Mouse (Mus musculus) midbrain, embryonic 12.5 days (tissue): ENCODE data around the gene Tufm. TPM values are rescaled to one million over a fixed set of nuclear protein-coding genes. Genes with fewer than 3 reads are reported as not detected.

ENCODE experiments used
- ATAC-seq: fragments of 200-750 bp; cut with Nextera tagmentation; 2 replicates; pipeline ENCODE4 v1.8.0; 2017; ENCODE audit warnings: low read depth, moderate TSS enrichment, moderate library complexity; ENCODE audit not compliant: low FRiP score
- H3K27ac ChIP-seq: fragments of 300-500 bp; sonication (generic); replicated peaks from 2 replicates; pipeline ENCODE4 v1.5.1; 2016; ENCODE audit warnings: mild to moderate bottlenecking
- H3K27me3 ChIP-seq: fragments of 300-500 bp; sonication (generic); 2 replicates; pipeline ENCODE4 v1.6.1; 2016; ENCODE audit warnings: mild to moderate bottlenecking
- H3K36me3 ChIP-seq: fragments of 300-500 bp; sonication (generic); 2 replicates; pipeline ENCODE4 v1.6.1; 2016
- H3K4me1 ChIP-seq: fragments of 300-500 bp; sonication (generic); 2 replicates; pipeline ENCODE4 v1.6.1; 2016
- H3K4me2 ChIP-seq: fragments of 300-500 bp; sonication (generic); replicated peaks from 2 replicates; pipeline ENCODE4 v1.6.1; 2016; ENCODE audit warnings: mild to moderate bottlenecking, moderate library complexity
- H3K4me3 ChIP-seq: fragments of 300-500 bp; sonication (generic); 2 replicates; pipeline ENCODE4 v1.5.1; 2016; ENCODE audit warnings: mild to moderate bottlenecking
- H3K9ac ChIP-seq: fragments of 300-500 bp; sonication (generic); replicated peaks from 2 replicates; pipeline ENCODE4 v1.6.1; 2016; ENCODE audit warnings: mild to moderate bottlenecking, moderate library complexity
- H3K9me3 ChIP-seq: fragments of 300-500 bp; sonication (generic); 2 replicates; pipeline ENCODE4 v1.6.1; 2016; ENCODE audit warnings: mild to moderate bottlenecking
- WGBS: fragments of 180-500 bp; shearing (Covaris S2); methylation state at CpG from one replicate; pipeline ENCODE4 v1.1.7; 2016; 5-methylcytosine and 5-hydroxymethylcytosine counted together
- polyA plus RNA-seq: library from polyadenylated mRNA; unstranded; fragments of >200 nt; fragmentation: Nextera tagmentation; extraction: Ambion mirVana; gene quantifications from 2 replicates; pipeline ENCODE4 v1.2.1, GENCODE M21; 2016

Tufm gene
- polyA plus RNA-seq, 1 experiment from 2014 or later, result 115 TPM

GRCm38 (mm10) chr7:126466707-126467106 is 20.5 kb upstream of the Tufm start:
- H3K9ac ChIP-seq, result no peak overlapping the region
- no peak for ATAC-seq
- no peaks in the 10 kb centered on the region for H3K27me3 ChIP-seq
- H3K4me2 ChIP-seq, result no peak overlapping the region
- no peak overlapping the region for H3K27ac ChIP-seq
- no peak overlapping the region for H3K4me3 ChIP-seq
- H3K9me3 ChIP-seq, result no peaks in the 10 kb centered on the region
- 96% methylated on average over 5 of the region's 5 CpGs for WGBS
- peaks cover 57% of the 10 kb centered on the region for H3K36me3 ChIP-seq
- H3K4me1 ChIP-seq, result no peaks in the 10 kb centered on the region

- Histone ChIP-seq H3K9me3 (no peaks in the 10 kb centered on the region), H3K9ac (no peak overlapping the region), H3K4me1 (no peaks in the 10 kb centered on the region), H3K27ac (no peak overlapping the region), H3K4me2 (no peak overlapping the region), H3K36me3 (peaks cover 63% of the 10 kb centered on the region), H3K4me3 (no peak overlapping the region), H3K27me3 (no peaks in the 10 kb centered on the region)
- no peak for ATAC-seq
- WGBS, result 68% methylated on average over 5 of the region's 5 CpGs
Measured at GRCm38 (mm10) chr7:126467271-126467670, 19.9 kb upstream of the Tufm start.

- H3K9me3 ChIP-seq, result no peaks in the 10 kb centered on the region
- WGBS, result 93% methylated on average over 18 of the region's 18 CpGs
- no peak overlapping the region for H3K4me3 ChIP-seq
- ATAC-seq, result no peak
- H3K27ac ChIP-seq, result no peak overlapping the region
- no peak overlapping the region for H3K9ac ChIP-seq
- no peaks in the 10 kb centered on the region for H3K27me3 ChIP-seq
- no peak overlapping the region for H3K4me2 ChIP-seq
- peaks cover 2% of the 10 kb centered on the region; the same call in 1 of the 2 replicates for H3K4me1 ChIP-seq
- peaks cover 68% of the 10 kb centered on the region for H3K36me3 ChIP-seq
Measured at GRCm38 (mm10) chr7:126467834-126468627, 19.1 kb upstream of the Tufm start.

GRCm38 (mm10) chr7:126470077-126470476 is 17.1 kb upstream of the Tufm start:
- Histone ChIP-seq H3K4me1 (peaks cover 17% of the 10 kb centered on the region), H3K9ac (no peak overlapping the region), H3K27ac (no peak overlapping the region), H3K4me3 (no peak overlapping the region), H3K27me3 (no peaks in the 10 kb centered on the region), H3K4me2 (no peak overlapping the region), H3K36me3 (peaks cover 68% of the 10 kb centered on the region), H3K9me3 (no peaks in the 10 kb centered on the region)
- 90% methylated on average over 6 of the region's 6 CpGs for WGBS
- no peak for ATAC-seq

DNA sequence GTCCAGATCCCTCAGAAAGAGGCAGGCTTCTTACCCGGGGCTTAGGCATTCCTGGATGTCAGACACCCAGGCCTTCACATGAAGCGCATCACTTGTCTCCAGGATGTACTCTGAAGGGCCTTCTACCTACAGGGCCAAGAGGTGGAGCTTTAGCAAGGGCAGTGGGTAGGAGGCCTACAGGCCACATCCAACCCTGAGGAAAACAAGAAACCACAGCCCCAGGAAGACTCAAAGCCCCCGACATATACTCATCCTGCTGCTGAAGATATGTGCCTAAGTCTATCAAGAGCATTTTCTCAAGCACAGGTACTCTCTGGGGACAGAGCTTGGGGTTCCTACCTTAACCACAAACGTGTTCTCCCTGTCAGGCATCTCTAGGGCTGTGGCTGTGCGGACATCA is 15.8 kb upstream of the Tufm start:
- H3K36me3 ChIP-seq, result peaks cover 64% of the 10 kb centered on the region
- no peak overlapping the region for H3K9ac ChIP-seq
- 93% methylated on average over 5 of the region's 5 CpGs for WGBS
- no peak overlapping the region for H3K4me3 ChIP-seq
- H3K4me2 ChIP-seq, result no peak overlapping the region
- peaks cover 17% of the 10 kb centered on the region for H3K4me1 ChIP-seq
- ATAC-seq, result no peak
- no peaks in the 10 kb centered on the region for H3K9me3 ChIP-seq
- no peaks in the 10 kb centered on the region for H3K27me3 ChIP-seq
- no peak overlapping the region for H3K27ac ChIP-seq

- no peak overlapping the region for H3K4me3 ChIP-seq
- no peak overlapping the region for H3K9ac ChIP-seq
- 77% methylated on average over 4 of the region's 4 CpGs for WGBS
- no peaks in the 10 kb centered on the region for H3K9me3 ChIP-seq
- H3K27ac ChIP-seq, result no peak overlapping the region
- no peaks in the 10 kb centered on the region for H3K27me3 ChIP-seq
- H3K4me2 ChIP-seq, result no peak overlapping the region
- H3K4me1 ChIP-seq, result peaks cover 17% of the 10 kb centered on the region
- peaks cover 59% of the 10 kb centered on the region for H3K36me3 ChIP-seq
- ATAC-seq, result no peak
Measured at GRCm38 (mm10) chr7:126471853-126472252, 15.3 kb upstream of the Tufm start.

DNA sequence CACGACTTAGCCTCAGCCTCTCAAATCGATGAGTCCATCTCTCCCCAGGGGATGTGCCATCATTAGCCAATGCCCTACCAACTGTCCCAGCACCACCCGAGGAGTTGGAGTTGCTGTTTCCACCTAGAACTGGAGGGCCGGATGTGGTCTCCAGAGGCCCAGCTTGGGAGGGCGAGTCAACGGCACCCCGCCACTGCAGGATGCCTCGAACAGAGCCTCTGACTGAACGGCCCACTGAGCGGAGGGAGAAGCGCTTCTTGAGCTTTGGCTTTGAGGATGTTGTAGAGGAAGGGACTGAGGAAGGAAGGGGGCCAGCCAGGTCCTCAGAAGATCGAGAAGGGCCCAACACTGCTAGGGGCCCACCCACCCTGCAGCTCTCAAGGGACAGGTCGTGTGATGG is 14.9 kb upstream of the Tufm start:
- 91% methylated on average over 13 of the region's 13 CpGs for WGBS
- ATAC-seq, result no peak
- no peaks in the 10 kb centered on the region for H3K27me3 ChIP-seq
- peaks cover 17% of the 10 kb centered on the region for H3K4me1 ChIP-seq
- H3K27ac ChIP-seq, result no peak overlapping the region
- H3K4me3 ChIP-seq, result no peak overlapping the region
- no peaks in the 10 kb centered on the region for H3K9me3 ChIP-seq
- H3K4me2 ChIP-seq, result no peak overlapping the region
- peaks cover 55% of the 10 kb centered on the region for H3K36me3 ChIP-seq
- no peak overlapping the region for H3K9ac ChIP-seq

- Histone ChIP-seq H3K27ac (no peak overlapping the region), H3K4me1 (peaks cover 17% of the 10 kb centered on the region), H3K27me3 (no peaks in the 10 kb centered on the region), H3K4me3 (no peak overlapping the region), H3K9me3 (no peaks in the 10 kb centered on the region), H3K4me2 (no peak overlapping the region), H3K36me3 (peaks cover 51% of the 10 kb centered on the region), H3K9ac (no peak overlapping the region)
- 91% methylated on average over 16 of the region's 16 CpGs for WGBS
- no peak for ATAC-seq
Measured at GRCm38 (mm10) chr7:126472713-126473112, 14.4 kb upstream of the Tufm start.

GRCm38 (mm10) chr7:126473470-126474086 is 13.6 kb upstream of the Tufm start:
- Histone ChIP-seq H3K27ac (no peak overlapping the region), H3K9ac (peak overlapping the region; percentile 96)
- 90% methylated on average over 9 of the region's 9 CpGs for WGBS

DNA sequence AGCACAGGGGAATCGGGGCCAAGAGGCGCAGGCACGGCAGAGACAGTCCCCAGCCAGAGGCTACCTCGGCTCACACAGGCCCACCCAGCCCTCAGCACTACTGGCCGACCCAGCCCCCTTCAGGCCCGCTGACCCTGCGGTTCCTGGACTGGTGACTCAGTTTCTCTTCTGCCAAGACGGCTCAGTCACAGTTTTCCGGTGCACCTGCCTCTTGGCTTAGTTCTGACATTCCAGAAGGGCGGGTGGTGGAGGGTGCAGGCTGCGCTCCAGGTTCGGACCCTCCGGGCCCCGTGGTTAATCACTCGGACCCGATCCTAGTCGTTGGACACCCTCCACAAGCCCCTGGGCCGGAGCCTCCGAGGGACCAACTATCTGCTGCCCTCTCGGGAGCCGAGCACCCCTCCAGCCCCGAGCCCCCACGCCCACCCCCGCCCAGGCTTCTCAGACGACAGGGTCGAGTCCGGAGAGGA is 12.6 kb upstream of the Tufm start:
- peaks cover 17% of the 10 kb centered on the region for H3K4me1 ChIP-seq
- H3K27me3 ChIP-seq, result no peaks in the 10 kb centered on the region
- H3K27ac ChIP-seq, result peak overlapping the region; percentile 94
- WGBS, result 2% methylated on average over 27 of the region's 27 CpGs
- H3K9me3 ChIP-seq, result no peaks in the 10 kb centered on the region
- H3K4me3 ChIP-seq, result peak overlapping the region; percentile 95
- H3K4me2 ChIP-seq, result peak overlapping the region; percentile 98
- peak overlapping the region; percentile 96 for H3K9ac ChIP-seq
- peak; percentile 53 for ATAC-seq
- peaks cover 33% of the 10 kb centered on the region for H3K36me3 ChIP-seq

More at GRCm38 (mm10) chr7:126473470-126474086, 13.6 kb upstream of the Tufm start:
- Histone ChIP-seq H3K4me1 (peaks cover 17% of the 10 kb centered on the region), H3K4me3 (peak overlapping the region; percentile 95), H3K4me2 (peak overlapping the region; percentile 98), H3K9me3 (no peaks in the 10 kb centered on the region), H3K27me3 (no peaks in the 10 kb centered on the region), H3K36me3 (peaks cover 42% of the 10 kb centered on the region)
- no peak for ATAC-seq

DNA sequence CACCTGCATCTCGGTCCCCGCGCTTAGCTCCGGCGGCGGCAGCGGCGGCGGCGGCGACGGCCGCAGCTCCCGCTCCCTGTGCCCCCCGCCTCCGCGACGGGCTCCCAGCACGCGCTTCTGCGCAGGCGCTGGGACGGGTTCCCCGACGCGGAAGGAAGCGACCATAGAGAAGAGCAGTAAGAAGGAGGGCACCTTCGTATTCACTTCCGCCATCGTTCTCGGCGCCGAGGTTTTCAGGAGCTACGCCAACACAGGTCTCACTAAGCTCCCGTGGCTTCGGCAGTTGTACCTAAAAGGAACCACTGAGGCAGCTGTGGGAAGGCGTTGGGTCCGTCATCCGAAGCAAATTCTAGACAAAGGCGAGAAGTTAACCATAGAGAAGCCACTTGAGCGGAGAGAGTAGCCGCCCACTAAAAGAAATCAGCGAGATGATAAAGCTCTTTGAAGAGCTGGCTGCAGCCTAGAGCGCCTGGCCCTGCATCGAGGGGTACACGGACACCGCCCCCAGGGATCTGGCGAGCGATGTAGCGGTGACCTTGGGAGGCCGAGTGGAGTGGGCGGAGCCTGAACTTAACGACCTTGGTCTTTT is 12.1 kb upstream of the Tufm start, which contains the start of gene Sh2b1:
TSS of gene Sh2b1 (minus strand) at position 432 of the 589 bp plus-strand sequence.
- peaks cover 27% of the 10 kb centered on the region for H3K36me3 ChIP-seq
- no peaks in the 10 kb centered on the region for H3K9me3 ChIP-seq
- H3K27ac ChIP-seq, result peak within 1 kb of the TSS; percentile 94
- H3K27me3 ChIP-seq, result no peaks in the 10 kb centered on the region
- H3K9ac ChIP-seq, result peak within 1 kb of the TSS; percentile 96
- under 1% methylated on average over 53 of the region's 53 CpGs for WGBS
- peaks cover 17% of the 10 kb centered on the region for H3K4me1 ChIP-seq
- peak within 1 kb of the TSS; percentile 95 for H3K4me3 ChIP-seq
- peak; percentile 92 for ATAC-seq
- H3K4me2 ChIP-seq, result peak within 1 kb of the TSS; percentile 98

- no peak for ATAC-seq
- no peak overlapping the region for H3K9ac ChIP-seq
- no peaks in the 10 kb centered on the region for H3K27me3 ChIP-seq
- H3K36me3 ChIP-seq, result no peaks in the 10 kb centered on the region
- no peaks in the 10 kb centered on the region for H3K9me3 ChIP-seq
- H3K27ac ChIP-seq, result no peak overlapping the region
- no peak overlapping the region for H3K4me2 ChIP-seq
- H3K4me3 ChIP-seq, result no peak overlapping the region
- peaks cover 2% of the 10 kb centered on the region; the same call in 1 of the 2 replicates for H3K4me1 ChIP-seq
- WGBS, result 29% methylated on average over 5 of the region's 5 CpGs
Measured at GRCm38 (mm10) chr7:126481699-126482098, 5.5 kb upstream of the Tufm start.
